Mouse (Mus musculus) Patski (cell line): ENCODE data around the gene Cyp2c23. TPM values are rescaled to one million over a fixed set of nuclear protein-coding genes. Genes with fewer than 3 reads are reported as not detected.

Experiments
- ATAC-seq: fragments of 100-300 bp; one replicate; pipeline ENCODE4 v1.8.0; 2021
- CTCF ChIA-PET: fragments of 350-600 bp; sonication (Branson Sonifier 250); formaldehyde crosslinking; loops from one replicate; lab custom pipeline; 2022; ENCODE audit warnings: inconsistent platforms; lab: Charles Lee
- POLR2A ChIA-PET: fragments of 350-600 bp; sonication (Branson Sonifier 250); formaldehyde crosslinking; loops from one replicate; lab custom pipeline; 2022; ENCODE audit warnings: antibody characterized with exemption, inconsistent platforms; lab: Charles Lee
- DNase-seq: peaks from one replicate; pipeline ENCODE4 v3.0.0-alpha.2; 2011; ENCODE audit warnings: low read depth, low spot score
- H3K27me3 ChIP-seq: fragments of 371-371 bp; one replicate; pipeline ENCODE4 v1.5.1; 2021
- CTCF ChIP-seq: fragments of 100-300 bp; IDR thresholded peaks from one replicate; pipeline ENCODE4 v1.5.1; 2021
- in situ Hi-C: fragments of 300-500 bp; cut with MboI; formaldehyde crosslinking; loops from 3 replicates; pipeline ENCODE4 v1.11.1; 2018; ENCODE audit warnings: low pct_unique_long_range_greater_than_20kb, mixed read lengths
- polyA plus RNA-seq: library from polyadenylated mRNA; unstranded; gene quantifications from one replicate; pipeline ENCODE4 v1.2.3, GENCODE M21; 2021

Cyp2c23 gene
- polyA plus RNA-seq, 1 experiment from 2014 or later = 0.58 TPM

DNA sequence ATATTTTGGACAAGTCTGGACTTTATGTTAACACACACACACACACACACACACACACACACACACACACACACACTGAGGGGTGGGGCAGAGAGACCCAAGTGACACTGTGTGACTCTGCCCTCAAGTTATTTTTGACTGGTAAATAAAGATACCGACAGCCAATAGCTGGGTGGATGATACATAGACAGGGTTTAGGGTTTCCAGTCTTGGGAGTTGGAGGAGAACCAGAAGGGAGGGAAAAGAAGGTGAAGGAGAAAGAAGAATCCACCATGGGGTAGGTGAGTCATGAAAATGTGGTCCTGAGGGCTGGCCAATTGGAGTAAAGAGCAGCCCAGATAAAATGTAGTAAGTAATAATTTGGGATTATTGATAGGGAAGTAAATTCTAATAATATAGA lies 28.9 kb downstream of the Cyp2c23 start:
- no peak for TF ChIP-seq CTCF
- ChIA-PET CTCF (interaction anchor here (1.5 kb wide), 1 partner anchor 20 kb away, joined by 3 read pairs; no protein-coding TSS in a partner anchor), POLR2A (interaction anchor here (0.8 kb wide), 1 partner anchor 9 kb away, joined by 4 read pairs; no protein-coding TSS in a partner anchor)
- H3K27me3 ChIP-seq = peaks cover 31% of the 10 kb centered on the region
- in situ Hi-C loops = no loop called here
- ATAC-seq = no peak
- DNase-seq = no peak

DNA sequence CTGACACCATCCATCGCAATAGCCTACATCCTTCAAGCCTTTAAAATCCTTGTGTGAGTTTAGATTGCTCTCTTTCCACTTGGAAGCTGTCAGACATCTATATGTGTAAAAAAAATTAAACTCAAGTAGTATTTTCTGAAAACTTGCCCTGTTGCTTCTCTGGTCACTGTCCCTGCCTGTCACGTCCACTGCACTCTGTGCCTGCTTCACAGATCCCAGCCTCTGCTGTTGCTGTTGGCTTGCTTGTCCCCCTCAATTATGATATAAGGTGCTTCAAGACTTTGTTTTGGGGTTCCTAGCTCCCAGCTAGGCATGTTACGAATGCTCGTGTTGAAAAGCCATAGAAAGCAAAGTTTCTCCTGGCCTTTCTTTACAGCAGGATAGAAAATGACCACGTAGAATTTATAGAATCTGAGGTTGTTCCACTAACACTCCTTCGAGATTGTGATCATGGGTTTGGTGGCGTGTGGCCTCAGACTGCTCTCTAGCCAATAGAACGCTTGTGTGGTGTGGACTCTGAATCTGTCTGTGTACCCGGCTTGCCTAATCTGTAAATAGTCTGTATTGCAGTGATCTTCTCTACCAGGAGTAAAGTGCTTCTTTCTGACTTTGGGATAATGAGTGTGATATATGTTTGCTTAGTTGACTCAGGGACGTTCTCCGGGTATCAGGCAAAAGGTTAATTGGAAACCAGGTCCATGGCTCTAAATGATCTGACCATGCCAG lies 30.0 kb downstream of the Cyp2c23 start:
- in situ Hi-C loops = no loop called here
- TF ChIP-seq CTCF = no peak
- CTCF ChIA-PET = interaction anchor here (1.5 kb wide), 1 partner anchor 19 kb away, joined by 3 read pairs; no protein-coding TSS in a partner anchor

GRCm38 (mm10) chr19:43998101-43998500 lies 30.9 kb downstream of the Cyp2c23 start:
- H3K27me3 ChIP-seq = peaks cover 34% of the 10 kb centered on the region
- no peak for DNase-seq
- no peak for TF ChIP-seq CTCF
- ChIA-PET CTCF (no interaction called here), POLR2A (no interaction called here)
- in situ Hi-C loops = no loop called here
- no peak for ATAC-seq

More for the DNA sequence above, 30.0 kb downstream of the Cyp2c23 start:
- peaks cover 31% of the 10 kb centered on the region for H3K27me3 ChIP-seq
- ATAC-seq = no peak
- DNase-seq = no peak
- POLR2A ChIA-PET = no interaction called here

- H3K27me3 ChIP-seq = peaks cover 27% of the 10 kb centered on the region
- in situ Hi-C loops = no loop called here
- POLR2A ChIA-PET = interaction anchor here (1.6 kb wide), 1 partner anchor 10 kb away, joined by 3 read pairs; no protein-coding TSS in a partner anchor
- ATAC-seq (no peak), DNase-seq (no peak)
- CTCF ChIA-PET = no interaction called here
- TF ChIP-seq CTCF = no peak
These were observed 33.6 kb downstream of the Cyp2c23 start for GRCm38 (mm10) chr19:43995427-43995826.

- in situ Hi-C loops = no loop called here
- POLR2A ChIA-PET = interaction anchor here (1.3 kb wide), 1 partner anchor 9 kb away, joined by 3 read pairs; no protein-coding TSS in a partner anchor
- no peak for ATAC-seq
- DNase-seq = no peak
- peaks cover 20% of the 10 kb centered on the region for H3K27me3 ChIP-seq
- CTCF ChIA-PET = interaction anchor here (1.3 kb wide), 1 partner anchor 26 kb away, joined by 3 read pairs; no protein-coding TSS in a partner anchor
- no peak for TF ChIP-seq CTCF
These were observed 36.5 kb downstream of the Cyp2c23 start for GRCm38 (mm10) chr19:43992464-43992863.

DNA sequence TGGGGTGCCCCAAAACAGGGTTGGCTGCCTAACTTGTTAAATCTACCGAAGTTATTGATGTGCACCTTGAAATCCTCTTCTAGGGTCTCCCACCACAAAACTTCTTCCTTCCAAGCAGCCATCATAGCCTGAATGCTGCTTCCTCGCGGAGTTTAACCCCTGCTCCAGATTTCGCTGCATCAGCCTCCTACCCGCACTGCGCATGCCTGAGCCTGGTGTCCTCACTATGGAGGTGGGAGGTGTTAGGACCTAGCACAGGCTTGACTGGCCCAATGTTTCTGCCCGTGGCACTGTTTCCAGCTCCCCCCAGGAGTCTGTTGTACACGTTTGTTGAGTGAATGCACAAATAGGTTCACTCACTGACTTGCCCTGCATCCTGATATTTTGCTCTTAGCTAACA lies 38.6 kb downstream of the Cyp2c23 start:
- no peak for ATAC-seq
- POLR2A ChIA-PET = no interaction called here
- DNase-seq = no peak
- H3K27me3 ChIP-seq = peaks cover 31% of the 10 kb centered on the region
- TF ChIP-seq CTCF = no peak
- CTCF ChIA-PET = no interaction called here
- in situ Hi-C loops = no loop called here

DNA sequence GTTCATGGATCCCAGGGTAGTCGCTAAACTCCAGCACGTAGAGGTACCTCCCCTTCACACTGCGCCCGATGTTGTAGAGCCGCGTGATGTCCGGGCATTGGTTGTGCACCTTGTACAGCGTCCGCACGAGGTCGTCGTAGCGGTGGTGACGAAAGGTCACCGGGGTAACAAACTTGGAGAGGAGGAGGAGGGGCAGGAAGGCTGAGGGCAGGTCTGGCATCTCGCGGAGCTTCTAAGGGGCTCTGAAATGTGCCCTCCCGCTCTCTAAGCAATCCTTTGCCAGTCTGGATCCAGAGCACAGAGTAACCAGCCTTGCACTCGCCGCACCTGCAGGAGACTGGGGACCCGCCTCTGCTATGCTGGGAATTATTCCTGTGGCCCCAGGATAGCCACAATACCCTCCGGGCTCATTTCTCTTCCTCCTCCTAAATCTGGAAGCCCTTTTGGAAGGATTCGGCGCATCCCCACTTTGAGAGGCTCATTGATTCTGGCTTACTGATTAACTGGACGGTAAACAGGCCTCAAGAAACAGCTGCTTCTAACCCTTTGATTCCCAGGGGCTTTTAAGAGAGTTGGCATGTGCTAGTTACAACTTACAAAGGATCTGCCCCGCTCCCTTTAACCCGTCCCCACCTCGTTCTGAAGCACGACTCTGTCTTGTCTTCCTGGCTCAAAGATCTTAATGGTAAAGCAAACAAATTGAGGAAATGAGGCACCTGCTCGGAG lies 42.8 kb downstream of the Cyp2c23 start, which contains the start of gene Cpn1:
TSS of gene Cpn1 (minus strand) at position 488 of the 726 bp plus-strand sequence.
- in situ Hi-C loops = no loop called here
- H3K27me3 ChIP-seq = peaks cover 45% of the 10 kb centered on the region
- ChIA-PET CTCF (no interaction called here), POLR2A (no interaction called here)
- TF ChIP-seq CTCF = no peak
- ATAC-seq (no peak), DNase-seq (no peak)

- in situ Hi-C loops = no loop called here
- no peak for DNase-seq
- no peak for TF ChIP-seq CTCF
- peaks cover 42% of the 10 kb centered on the region for H3K27me3 ChIP-seq
- CTCF ChIA-PET = no interaction called here
- POLR2A ChIA-PET = interaction anchor here (0.5 kb wide), 1 partner anchor 48 kb away, joined by 3 read pairs; no protein-coding TSS in a partner anchor
- no peak for ATAC-seq
These were observed 47.0 kb downstream of the Cyp2c23 start for GRCm38 (mm10) chr19:43981992-43982391.

DNA sequence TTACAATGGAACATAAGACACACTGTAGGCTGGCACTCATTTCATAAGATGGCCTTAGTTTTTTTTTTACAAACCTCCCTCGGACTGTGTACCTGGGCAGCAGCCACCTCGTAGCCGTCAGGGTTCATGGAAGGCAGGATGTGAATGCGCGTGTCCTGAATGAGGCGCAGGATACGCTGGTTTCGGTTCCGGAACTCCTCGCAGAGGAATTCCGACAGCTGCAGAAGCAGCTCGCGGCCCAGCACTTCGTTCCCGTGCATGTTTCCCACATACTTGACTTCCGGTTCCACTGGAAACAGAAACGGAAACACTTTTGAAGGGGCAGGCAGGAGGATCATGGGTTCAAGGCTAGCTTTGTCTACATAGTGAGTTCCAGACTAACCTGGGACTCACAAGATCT lies 48.3 kb downstream of the Cyp2c23 start:
- ATAC-seq = no peak
- ChIA-PET CTCF (interaction anchor here (1.4 kb wide), 1 partner anchor 19 kb away, joined by 3 read pairs; no protein-coding TSS in a partner anchor), POLR2A (no interaction called here)
- in situ Hi-C loops = no loop called here
- DNase-seq = no peak
- no peak for TF ChIP-seq CTCF
- peaks cover 33% of the 10 kb centered on the region for H3K27me3 ChIP-seq

- ATAC-seq (no peak), DNase-seq (no peak)
- H3K27me3 ChIP-seq = peaks cover 19% of the 10 kb centered on the region
- in situ Hi-C loops = no loop called here
- TF ChIP-seq CTCF = no peak
- ChIA-PET CTCF (no interaction called here), POLR2A (interaction anchor here (0.5 kb wide), 1 partner anchor 44 kb away, joined by 4 read pairs; no protein-coding TSS in a partner anchor)
These were observed 51.2 kb downstream of the Cyp2c23 start for GRCm38 (mm10) chr19:43977799-43978198.
